Mouse (Mus musculus) common myeloid progenitor, adult 5-6 weeks (primary cell): Measurements from ENCODE around the gene Galnt10. TPM values are rescaled to one million over a fixed set of nuclear protein-coding genes. Genes with fewer than 3 reads are reported as not detected.

Source experiments
- ATAC-seq: replicated peaks from 2 replicates; pipeline ENCODE4 v1.8.0; 2016; ENCODE audit warnings: low read depth, mild to moderate bottlenecking, moderate TSS enrichment, inconsistent platforms; ENCODE audit not compliant: poor library complexity, severe bottlenecking
- total RNA-seq: library from RNA; stranded (forward); fragments of 200-1000, 187-1606 nt; gene quantifications from 2 replicates; pipeline ENCODE4 v1.2.3, GENCODE M21; 2017

The Galnt10 gene
- 9.2 and 15.1 TPM in 2 replicates for total RNA-seq

- ATAC-seq = peak; percentile 87
Measured at GRCm38 (mm10) chr11:57645018-57645559, at the start of gene Galnt10. Gene Galnt10 (plus strand): TSS chr11:57645442.

- no peak for ATAC-seq
Measured at GRCm38 (mm10) chr11:57595899-57596298, 49.3 kb upstream of the Galnt10 start.

DNA sequence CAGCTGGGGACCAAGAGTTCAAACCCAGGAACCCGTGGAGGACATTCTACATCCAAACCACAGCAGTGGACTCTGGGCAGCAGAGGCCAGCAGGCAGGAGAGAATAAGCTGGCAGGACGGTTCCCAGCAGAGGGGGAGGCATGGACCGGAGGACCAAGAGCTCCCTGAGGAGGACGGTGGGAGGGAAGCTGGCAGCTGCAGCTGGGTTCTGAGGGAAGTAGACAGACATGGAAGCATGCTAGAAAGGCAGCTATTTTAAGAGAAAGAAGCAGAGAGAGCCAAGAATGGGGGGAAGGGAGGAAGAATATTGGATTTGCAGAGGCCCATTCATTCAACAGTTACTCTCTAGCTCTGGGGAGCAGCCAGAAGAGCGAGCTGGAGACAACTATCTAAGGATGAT lies 47.1 kb upstream of the Galnt10 start:
- ATAC-seq = no peak

- no peak for ATAC-seq
Measured at GRCm38 (mm10) chr11:57599304-57599703, 45.9 kb upstream of the Galnt10 start.

DNA sequence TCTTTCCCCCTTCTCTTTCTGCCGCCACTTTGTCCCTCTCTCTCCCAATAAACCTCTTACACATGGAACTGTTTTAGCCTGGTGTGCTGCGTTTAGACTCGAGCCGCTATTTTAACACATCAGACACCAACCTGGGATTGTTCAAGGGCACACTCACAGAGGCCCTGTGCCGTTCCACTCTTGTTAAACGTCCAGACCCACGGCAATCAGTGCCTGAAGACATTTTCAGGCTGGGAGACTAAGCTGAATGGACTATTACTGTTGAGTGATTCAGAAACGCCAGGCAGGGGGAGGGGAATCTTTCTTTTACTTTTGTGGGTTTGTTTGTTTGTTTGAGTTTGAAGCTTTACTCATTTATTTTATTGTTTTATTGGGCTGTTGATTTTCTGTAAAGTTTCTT lies 45.1 kb upstream of the Galnt10 start:
- no peak for ATAC-seq

DNA sequence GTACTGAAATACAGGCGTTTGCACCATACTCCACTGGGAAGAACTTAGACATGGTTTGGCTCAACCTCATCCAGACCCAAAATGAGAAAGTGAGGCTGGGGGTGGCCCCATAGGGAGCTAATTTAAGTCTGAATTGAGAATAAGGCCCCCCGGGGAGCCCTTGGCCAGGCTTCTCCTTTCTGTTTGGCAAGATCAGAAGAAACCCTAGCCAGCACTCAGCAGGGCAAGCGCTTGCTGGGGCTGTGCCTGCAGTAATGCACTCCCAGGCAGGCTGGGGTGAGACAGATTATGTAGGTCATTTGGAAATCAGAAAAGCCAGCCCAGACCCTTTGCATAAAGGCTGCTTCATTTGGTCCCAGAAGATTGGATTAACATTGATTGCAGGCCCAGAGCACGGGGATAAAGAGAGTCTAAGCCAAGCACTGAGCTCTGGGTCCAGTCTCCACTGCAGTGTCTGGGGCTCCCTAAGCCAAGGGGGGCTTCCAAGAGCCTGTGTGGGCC lies 44.6 kb upstream of the Galnt10 start:
- ATAC-seq = no peak

DNA sequence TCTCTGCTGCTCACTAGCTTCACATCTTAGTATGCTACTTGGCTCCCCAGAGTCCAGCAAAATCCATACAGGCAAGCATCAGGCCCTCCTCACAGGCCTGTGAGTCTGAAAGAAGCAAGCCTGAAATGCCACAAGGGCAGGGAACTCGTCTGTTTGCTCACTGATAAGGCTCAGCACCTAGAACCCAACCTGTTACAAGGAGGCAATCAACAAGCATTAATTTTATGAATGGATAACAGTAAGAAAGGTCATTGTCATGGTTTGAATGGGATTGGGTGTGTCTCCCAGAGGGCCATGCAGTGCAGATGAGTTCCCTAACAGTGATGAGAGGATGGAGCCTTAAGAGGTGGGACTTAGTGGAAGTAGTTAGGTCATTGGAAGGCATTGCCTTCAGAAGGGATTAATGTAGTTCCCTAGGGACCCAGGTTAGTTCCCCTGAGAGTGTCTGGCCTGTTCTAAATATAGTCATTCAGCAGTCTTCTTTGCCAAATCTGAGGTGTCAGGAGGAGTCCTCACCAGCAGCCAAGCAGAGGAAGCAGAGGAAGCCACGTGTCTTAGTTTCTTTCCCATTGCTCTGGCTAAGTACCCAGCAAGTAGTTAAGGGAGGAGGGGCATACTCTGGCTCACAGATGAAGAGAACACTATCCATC lies 43.3 kb upstream of the Galnt10 start:
- ATAC-seq = no peak; the same call in 1 of the 2 replicates

GRCm38 (mm10) chr11:57605086-57605485 lies 40.2 kb upstream of the Galnt10 start:
- ATAC-seq = no peak

- ATAC-seq = no peak
Measured at GRCm38 (mm10) chr11:57605660-57606059, 39.6 kb upstream of the Galnt10 start.

- no peak for ATAC-seq
Measured at GRCm38 (mm10) chr11:57614502-57614901, 30.7 kb upstream of the Galnt10 start.

- no peak for ATAC-seq
Measured at GRCm38 (mm10) chr11:57615286-57615685, 30.0 kb upstream of the Galnt10 start.

DNA sequence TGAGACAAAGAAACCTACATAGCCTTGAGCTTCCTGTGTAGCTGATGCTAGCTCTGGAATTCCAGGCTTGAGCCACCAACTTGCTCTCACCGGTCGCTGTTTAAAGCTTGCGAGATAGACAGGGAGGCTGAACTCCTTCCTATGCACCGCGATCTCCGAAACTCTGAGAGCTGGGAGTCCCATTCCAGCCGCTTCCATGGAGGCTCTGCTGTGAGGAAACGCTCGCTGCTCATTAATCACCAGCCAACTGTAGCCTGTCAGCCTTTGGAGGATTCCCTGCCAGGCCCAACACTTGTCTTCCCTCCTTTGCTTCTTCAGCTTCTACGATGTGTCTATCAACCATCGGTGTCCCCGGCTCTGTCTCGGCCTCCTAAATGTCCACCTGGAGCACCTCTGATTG lies 29.4 kb upstream of the Galnt10 start:
- no peak for ATAC-seq

GRCm38 (mm10) chr11:57617526-57618264 lies 27.5 kb upstream of the Galnt10 start:
- ATAC-seq = peak; percentile 75

GRCm38 (mm10) chr11:57621472-57621871 lies 23.8 kb upstream of the Galnt10 start:
- no peak for ATAC-seq

GRCm38 (mm10) chr11:57621876-57622275 lies 23.4 kb upstream of the Galnt10 start:
- ATAC-seq = no peak

GRCm38 (mm10) chr11:57624490-57624893 lies 20.8 kb upstream of the Galnt10 start:
- peak; percentile 91 for ATAC-seq

DNA sequence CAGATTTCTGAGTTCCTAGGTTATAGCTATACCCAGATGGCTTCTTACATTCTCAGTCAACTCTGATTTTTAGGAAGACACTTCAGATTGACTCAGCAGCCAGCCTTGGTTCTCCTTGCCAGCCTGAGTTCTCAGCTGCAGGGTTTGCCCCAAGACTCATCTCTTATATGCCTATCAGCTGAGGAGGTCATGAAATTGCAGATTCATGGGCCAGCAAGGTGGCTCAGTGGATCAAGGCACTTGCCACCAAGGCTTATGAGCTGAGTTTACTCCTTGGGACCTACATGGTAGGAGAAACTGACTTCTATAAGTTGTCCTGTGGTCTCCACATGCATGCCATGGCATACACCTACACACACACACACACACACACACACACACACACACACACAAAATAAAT lies 19.8 kb upstream of the Galnt10 start:
- ATAC-seq = no peak

GRCm38 (mm10) chr11:57627086-57627735 lies 18.0 kb upstream of the Galnt10 start:
- peak; percentile 31; the same call in 1 of the 2 replicates for ATAC-seq

DNA sequence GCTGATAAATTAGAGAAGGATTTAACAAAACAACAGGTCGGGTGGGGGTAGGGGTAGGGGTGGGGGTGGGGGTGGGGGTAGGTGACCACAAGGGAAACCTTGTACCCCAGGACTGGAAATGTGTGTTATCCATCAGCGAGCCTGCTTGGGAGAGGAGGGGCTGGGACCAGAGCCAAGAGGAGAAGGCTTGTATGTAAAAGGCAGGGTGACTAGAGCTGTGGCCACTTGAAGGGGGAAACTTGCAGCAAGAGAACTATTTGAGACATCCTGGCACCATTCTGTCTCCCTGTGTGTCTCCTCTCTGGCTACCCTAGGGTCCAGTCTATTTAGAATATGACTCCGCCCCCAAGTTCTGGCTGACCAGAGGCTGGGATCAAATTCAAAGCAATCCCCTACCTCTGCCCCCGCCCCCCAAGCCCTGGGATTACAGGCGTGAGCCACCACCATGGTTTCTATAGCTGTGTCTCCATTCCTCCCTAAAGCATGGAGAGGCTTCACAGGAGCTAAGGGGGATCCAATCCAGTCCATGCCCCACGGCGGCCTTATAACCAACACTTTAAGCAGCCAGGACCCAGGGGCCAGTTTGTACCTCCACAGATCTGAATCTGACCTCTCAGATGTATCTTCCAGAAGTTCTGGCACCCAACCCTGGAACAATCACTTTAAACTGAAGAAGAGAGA lies 13.3 kb upstream of the Galnt10 start:
- ATAC-seq = no peak

GRCm38 (mm10) chr11:57633006-57633405 lies 12.2 kb upstream of the Galnt10 start:
- ATAC-seq = no peak
